Mouse (Mus musculus): ENCODE data around the gene 2810004N23Rik.

2810004N23Rik gene

GRCm38 (mm10) chr8:124819612-124820115 is 43.3 kb downstream of the 2810004N23Rik start:
- no peak for DNase-seq

GRCm38 (mm10) chr8:124817361-124817760 is 45.6 kb downstream of the 2810004N23Rik start:
- DNase-seq: no peak

- no peak for DNase-seq
Measured at GRCm38 (mm10) chr8:124816866-124817265, 46.1 kb downstream of the 2810004N23Rik start.

- peak; percentile 48 to 72 for DNase-seq
Measured at GRCm38 (mm10) chr8:124815870-124816269, 47.0 kb downstream of the 2810004N23Rik start.

GRCm38 (mm10) chr8:124813326-124813725 is 49.6 kb downstream of the 2810004N23Rik start:
- DNase-seq: no peak

GRCm38 (mm10) chr8:124810689-124811394 is 52.1 kb downstream of the 2810004N23Rik start:
- peak; percentile 41 to 77 for DNase-seq

- DNase-seq: peak; percentile 41 to 60
Measured at GRCm38 (mm10) chr8:124810056-124810610, 52.8 kb downstream of the 2810004N23Rik start.

- DNase-seq: no peak
Measured at GRCm38 (mm10) chr8:124809419-124809818, 53.5 kb downstream of the 2810004N23Rik start.

GRCm38 (mm10) chr8:124805990-124806389 is 56.9 kb downstream of the 2810004N23Rik start:
- DNase-seq: no peak

- DNase-seq: no peak
Measured at GRCm38 (mm10) chr8:124803824-124804702, 58.9 kb downstream of the 2810004N23Rik start.

GRCm38 (mm10) chr8:124800542-124800941 is 62.4 kb downstream of the 2810004N23Rik start:
- DNase-seq: no peak

- no peak for DNase-seq
Measured at GRCm38 (mm10) chr8:124795781-124796488, 67.0 kb downstream of the 2810004N23Rik start.

GRCm38 (mm10) chr8:124794486-124794780 is 68.5 kb downstream of the 2810004N23Rik start:
- peak; percentile 94 for DNase-seq

GRCm38 (mm10) chr8:124793661-124794485 is 69.0 kb downstream of the 2810004N23Rik start:
- peak in 1 of 2 experiments; percentile 73 for DNase-seq

GRCm38 (mm10) chr8:124793172-124793651 is 69.7 kb downstream of the 2810004N23Rik start:
- DNase-seq: peak; percentile 81 to 89

GRCm38 (mm10) chr8:124792708-124793107 is 70.2 kb downstream of the 2810004N23Rik start, which contains the start of gene Trim67:
Gene Trim67 (plus strand): TSS chr8:124793092.
- DNase-seq: peak; percentile 83 to 92

GRCm38 (mm10) chr8:124792186-124792585 is 70.7 kb downstream of the 2810004N23Rik start:
- peak; percentile 75 to 81 for DNase-seq

GRCm38 (mm10) chr8:124791751-124792150 is 71.2 kb downstream of the 2810004N23Rik start:
- peak in 1 of 2 experiments; percentile 40 for DNase-seq

GRCm38 (mm10) chr8:124790676-124791075 is 72.2 kb downstream of the 2810004N23Rik start:
- DNase-seq: no peak
